Mouse (Mus musculus) heart, embryonic 11.5 days (tissue): ENCODE data around the gene Dlgap1. TPM values are rescaled to one million over a fixed set of nuclear protein-coding genes. Genes with fewer than 3 reads are reported as not detected.

Experiments
- ATAC-seq: fragments of 200-750 bp; cut with Nextera tagmentation; replicated peaks from 2 replicates; pipeline ENCODE4 v1.8.0; 2017; ENCODE audit warnings: moderate library complexity; ENCODE audit not compliant: insufficient number of reproducible peaks, low FRiP score, low TSS enrichment
- H3K27ac ChIP-seq: fragments of 300-500 bp; sonication (generic); 2 replicates; pipeline ENCODE4 v1.5.1; 2014; ENCODE audit warnings: mild to moderate bottlenecking, low read depth, low read length
- H3K27me3 ChIP-seq: fragments of 300-500 bp; sonication (generic); 2 replicates; pipeline ENCODE4 v1.6.1; 2014; ENCODE audit warnings: mild to moderate bottlenecking, low read length, mixed read lengths; ENCODE audit not compliant: control insufficient read depth, insufficient read depth
- H3K36me3 ChIP-seq: fragments of 300-500 bp; sonication (generic); 2 replicates; pipeline ENCODE4 v1.6.1; 2014; ENCODE audit warnings: mild to moderate bottlenecking, low read length, moderate library complexity, mixed read lengths; ENCODE audit not compliant: control insufficient read depth, insufficient read depth
- H3K4me1 ChIP-seq: fragments of 300-500 bp; sonication (generic); 2 replicates; pipeline ENCODE4 v1.6.1; 2014; ENCODE audit warnings: low read length; ENCODE audit not compliant: control insufficient read depth, insufficient read depth
- H3K4me2 ChIP-seq: fragments of 300-500 bp; sonication (generic); 2 replicates; pipeline ENCODE4 v1.6.1; 2014; ENCODE audit warnings: mild to moderate bottlenecking, moderate library complexity
- H3K4me3 ChIP-seq: fragments of 300-500 bp; sonication (generic); 2 replicates; pipeline ENCODE4 v1.5.1; 2014; ENCODE audit warnings: low read depth, low read length
- H3K9ac ChIP-seq: fragments of 300-500 bp; sonication (generic); 2 replicates; pipeline ENCODE4 v1.6.1; 2014; ENCODE audit warnings: mild to moderate bottlenecking, low read depth, low read length, moderate library complexity
- H3K9me3 ChIP-seq: fragments of 300-500 bp; sonication (generic); replicated peaks from 2 replicates; pipeline ENCODE4 v1.6.1; 2016; ENCODE audit warnings: low read length; ENCODE audit not compliant: control insufficient read depth
- WGBS: fragments of 180-500 bp; shearing (Covaris S2); extraction: QIAGEN DNeasy Blood & Tissue Kit; methylation state at CpG from one replicate; pipeline ENCODE4 v1.1.7; 2014; ENCODE audit not compliant: insufficient replicate concordance; 5-methylcytosine and 5-hydroxymethylcytosine counted together
- polyA plus RNA-seq: library from polyadenylated mRNA; unstranded; fragments of >200 nt; fragmentation: Nextera tagmentation; extraction: Ambion mirVana; gene quantifications from 2 replicates; pipeline ENCODE4 v1.2.1, GENCODE M21; 2014

The Dlgap1 gene
- polyA plus RNA-seq, 1 experiment from 2014 or later, result 1.3 TPM

GRCm38 (mm10) chr17:70590506-70590905, 621.6 kb downstream of the Dlgap1 start:
- peaks cover 4% of the 10 kb centered on the region; the same call in 1 of the 2 replicates for H3K4me1 ChIP-seq
- H3K4me2 ChIP-seq, result no peak overlapping the region
- H3K27me3 ChIP-seq, result no peaks in the 10 kb centered on the region
- no peak for ATAC-seq
- H3K9me3 ChIP-seq, result no peaks in the 10 kb centered on the region
- H3K27ac ChIP-seq, result no peak overlapping the region
- WGBS, result 49% methylated on average over 6 of the region's 6 CpGs
- H3K9ac ChIP-seq, result no peak overlapping the region
- no peak overlapping the region for H3K4me3 ChIP-seq
- no peaks in the 10 kb centered on the region for H3K36me3 ChIP-seq

GRCm38 (mm10) chr17:70594277-70594676, 625.4 kb downstream of the Dlgap1 start:
- Histone ChIP-seq H3K4me3 (no peak overlapping the region), H3K9me3 (no peaks in the 10 kb centered on the region), H3K27ac (no peak overlapping the region), H3K9ac (no peak overlapping the region), H3K4me2 (no peak overlapping the region), H3K27me3 (no peaks in the 10 kb centered on the region), H3K36me3 (no peaks in the 10 kb centered on the region), H3K4me1 (no peaks in the 10 kb centered on the region)
- WGBS, result 52% methylated on average over 1 of the region's 1 CpGs
- ATAC-seq, result no peak

DNA sequence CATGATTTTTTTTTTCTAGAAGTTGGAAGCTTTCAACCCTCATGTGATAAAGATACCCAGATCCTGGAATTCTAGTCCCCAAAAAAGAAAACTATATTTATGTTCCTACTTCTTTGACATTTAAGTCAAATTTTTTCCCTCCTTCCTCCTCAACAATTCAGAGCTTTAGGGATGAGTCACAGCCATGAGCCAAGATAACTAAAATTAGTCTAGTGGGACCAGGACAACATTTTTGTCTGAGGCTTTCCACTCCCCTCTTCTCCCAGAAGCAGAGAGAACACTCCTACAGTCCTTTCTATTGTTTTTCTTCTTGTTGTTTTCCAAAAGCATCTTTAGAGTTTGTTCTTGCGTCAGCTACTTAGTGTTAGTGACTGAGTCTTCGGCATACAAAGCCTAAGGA, 627.5 kb downstream of the Dlgap1 start:
- Histone ChIP-seq H3K4me1 (no peaks in the 10 kb centered on the region), H3K9ac (no peak overlapping the region), H3K36me3 (no peaks in the 10 kb centered on the region), H3K27me3 (no peaks in the 10 kb centered on the region), H3K4me2 (no peak overlapping the region), H3K27ac (no peak overlapping the region), H3K9me3 (no peaks in the 10 kb centered on the region), H3K4me3 (no peak overlapping the region)
- WGBS, result 84% methylated on average over 2 of the region's 2 CpGs
- no peak for ATAC-seq

DNA sequence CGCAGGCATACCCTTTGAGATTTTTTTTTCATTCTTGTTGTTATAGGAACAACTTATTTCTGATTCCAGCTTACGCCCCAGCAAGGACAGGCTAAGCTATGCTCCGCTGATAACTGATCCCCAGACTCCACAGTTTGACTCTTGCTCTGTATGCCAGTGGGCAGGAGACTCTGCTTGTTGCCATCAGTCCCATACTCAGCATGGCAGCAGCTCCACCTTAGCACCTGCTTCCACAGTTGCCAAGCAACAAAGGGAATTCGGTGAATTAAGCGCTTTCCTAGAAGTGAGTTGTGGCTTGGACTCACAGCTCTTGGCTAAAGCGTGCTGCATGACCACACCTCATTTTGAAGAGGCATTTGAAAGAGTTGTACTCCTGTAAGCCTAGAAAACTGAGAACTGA, 631.6 kb downstream of the Dlgap1 start:
- H3K4me1 ChIP-seq, result no peaks in the 10 kb centered on the region
- no peak overlapping the region for H3K27ac ChIP-seq
- no peak overlapping the region for H3K4me3 ChIP-seq
- no peaks in the 10 kb centered on the region for H3K9me3 ChIP-seq
- 73% methylated on average over 6 of the region's 6 CpGs for WGBS
- H3K4me2 ChIP-seq, result no peak overlapping the region
- ATAC-seq, result no peak
- no peaks in the 10 kb centered on the region for H3K27me3 ChIP-seq
- H3K9ac ChIP-seq, result no peak overlapping the region
- no peaks in the 10 kb centered on the region for H3K36me3 ChIP-seq

DNA sequence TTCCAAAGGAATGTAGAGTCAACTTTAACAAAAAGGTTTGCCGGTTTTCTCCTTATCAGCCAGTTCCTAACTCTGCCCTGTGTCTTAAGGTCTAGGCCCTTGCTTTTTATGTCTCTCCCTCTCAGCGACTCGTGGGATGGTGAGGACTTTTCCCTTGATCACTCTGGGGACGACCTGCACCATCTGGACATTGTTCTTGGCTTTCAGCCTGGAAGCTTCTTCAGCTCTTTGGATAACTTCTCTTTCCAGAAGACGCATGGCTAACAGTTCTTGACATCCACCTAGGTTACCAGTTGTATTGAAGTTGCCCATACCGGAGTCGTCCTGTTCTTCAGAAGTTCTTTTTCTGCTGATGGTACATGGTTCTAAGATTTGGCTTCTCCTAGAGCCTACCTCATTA, 633.2 kb downstream of the Dlgap1 start:
- ATAC-seq, result no peak
- 73% methylated on average over 7 of the region's 7 CpGs for WGBS
- Histone ChIP-seq H3K4me1 (no peaks in the 10 kb centered on the region), H3K4me3 (no peak overlapping the region), H3K9ac (no peak overlapping the region), H3K4me2 (no peak overlapping the region), H3K27me3 (no peaks in the 10 kb centered on the region), H3K36me3 (no peaks in the 10 kb centered on the region), H3K9me3 (no peaks in the 10 kb centered on the region), H3K27ac (no peak overlapping the region)

DNA sequence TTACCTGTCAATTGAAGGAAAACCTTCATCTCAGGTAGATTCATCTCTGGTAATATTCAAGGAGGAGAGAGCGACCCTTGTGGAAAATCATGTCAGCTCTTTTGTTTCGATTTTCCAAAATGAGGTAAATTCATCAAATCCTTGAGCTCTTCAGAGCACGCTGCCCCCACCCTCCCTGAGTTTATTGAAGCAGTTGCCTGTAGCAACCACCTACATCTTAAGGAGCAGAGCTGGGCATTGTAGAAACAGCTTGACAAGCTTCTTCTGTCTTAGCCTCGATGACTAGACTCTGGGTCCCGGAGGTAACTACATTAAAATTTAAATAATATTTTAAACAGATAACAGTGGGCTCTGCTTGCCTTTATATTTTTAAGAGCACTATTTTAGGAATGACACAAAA, 636.8 kb downstream of the Dlgap1 start:
- Histone ChIP-seq H3K9me3 (no peaks in the 10 kb centered on the region), H3K4me1 (no peaks in the 10 kb centered on the region), H3K4me3 (no peak overlapping the region), H3K9ac (no peak overlapping the region), H3K4me2 (no peak overlapping the region), H3K27me3 (no peaks in the 10 kb centered on the region), H3K27ac (no peak overlapping the region), H3K36me3 (no peaks in the 10 kb centered on the region)
- 70% methylated on average over 5 of the region's 5 CpGs for WGBS
- no peak for ATAC-seq

- ATAC-seq, result no peak
- Histone ChIP-seq H3K4me1 (no peaks in the 10 kb centered on the region), H3K4me3 (no peak overlapping the region), H3K36me3 (no peaks in the 10 kb centered on the region), H3K9ac (no peak overlapping the region), H3K4me2 (no peak overlapping the region), H3K27ac (no peak overlapping the region), H3K27me3 (no peaks in the 10 kb centered on the region), H3K9me3 (no peaks in the 10 kb centered on the region)
- WGBS, result 64% methylated on average over 6 of the region's 6 CpGs
These were observed 643.3 kb downstream of the Dlgap1 start for GRCm38 (mm10) chr17:70612171-70612570.

- Histone ChIP-seq H3K4me2 (no peak overlapping the region), H3K4me1 (no peaks in the 10 kb centered on the region), H3K27me3 (no peaks in the 10 kb centered on the region), H3K4me3 (no peak overlapping the region), H3K27ac (no peak overlapping the region), H3K9me3 (no peaks in the 10 kb centered on the region), H3K36me3 (no peaks in the 10 kb centered on the region), H3K9ac (no peak overlapping the region)
- no peak for ATAC-seq
- 78% methylated on average over 7 of the region's 7 CpGs for WGBS
These were observed 645.0 kb downstream of the Dlgap1 start for GRCm38 (mm10) chr17:70613897-70614296.

DNA sequence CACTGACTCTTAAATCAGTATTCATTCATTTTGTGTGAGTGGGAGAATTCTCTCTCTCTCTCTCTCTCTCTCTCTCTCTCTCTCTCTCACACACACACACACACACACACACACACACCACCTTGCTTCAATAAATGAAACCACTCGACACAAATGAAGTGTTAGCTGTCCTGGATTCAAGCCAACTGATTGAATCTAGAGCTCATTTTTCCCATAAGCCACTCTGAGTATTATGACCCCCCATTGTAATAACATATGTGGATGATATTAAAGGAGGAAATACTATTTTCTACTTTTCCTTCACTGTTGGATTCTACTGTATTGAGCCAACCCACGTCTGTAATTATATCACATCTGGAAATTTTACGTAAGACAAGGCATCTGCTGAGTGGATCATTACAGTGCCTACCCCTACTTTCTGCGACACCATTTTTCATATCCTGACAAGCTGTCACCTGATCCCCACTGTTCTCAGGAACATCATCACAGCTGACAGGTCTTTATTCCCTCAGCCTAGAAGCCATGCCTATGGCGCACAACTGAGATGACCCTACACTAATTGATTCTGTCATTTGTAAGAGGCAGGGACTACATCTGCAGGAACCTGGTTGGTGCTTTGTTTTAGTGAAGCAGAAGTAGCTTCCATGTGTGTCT, 645.7 kb downstream of the Dlgap1 start:
- Histone ChIP-seq H3K9me3 (no peaks in the 10 kb centered on the region), H3K4me3 (no peak overlapping the region), H3K9ac (no peak overlapping the region), H3K36me3 (no peaks in the 10 kb centered on the region), H3K4me1 (no peaks in the 10 kb centered on the region), H3K27ac (no peak overlapping the region), H3K27me3 (no peaks in the 10 kb centered on the region), H3K4me2 (no peak overlapping the region)
- WGBS, result 76% methylated on average over 5 of the region's 5 CpGs
- no peak for ATAC-seq
